Mouse (Mus musculus): ENCODE results near the gene Tmem41a. TPM values are rescaled to one million over a fixed set of nuclear protein-coding genes. Genes with fewer than 3 reads are reported as not detected.

Gene Tmem41a
- polyA plus RNA-seq, 1 experiment from 2014 or later = 27.2 TPM

GRCm38 (mm10) chr16:21904636-21905035 is 42.7 kb downstream of the Tmem41a start:
- DNase-seq (no peak), ATAC-seq (ENCODE audit: low read depth) (no peak)
- WGBS (ENCODE audit: insufficient replicate concordance) = 78% methylated on average over 10 of the region's 10 CpGs
- no peak overlapping the region for H3K4me3 ChIP-seq (replicated peaks)
- no peak overlapping the region for H3K4me2 ChIP-seq
- no peaks in the 10 kb centered on the region for H3K27me3 ChIP-seq
- H3K9ac ChIP-seq = no peak overlapping the region
- no peaks in the 10 kb centered on the region for H3K9me3 ChIP-seq (replicated peaks)
- no peaks in the 10 kb centered on the region for H3K36me3 ChIP-seq
- no peaks in the 10 kb centered on the region for H3K4me1 ChIP-seq (replicated peaks)
- H3K27ac ChIP-seq = no peak overlapping the region

GRCm38 (mm10) chr16:21901286-21901685 is 46.1 kb downstream of the Tmem41a start:
- Histone ChIP-seq H3K4me3 (replicated peaks) (no peak overlapping the region), H3K4me1 (replicated peaks) (no peaks in the 10 kb centered on the region), H3K9me3 (replicated peaks) (no peaks in the 10 kb centered on the region), H3K27me3 (no peaks in the 10 kb centered on the region), H3K27ac (no peak overlapping the region), H3K4me2 (no peak overlapping the region), H3K9ac (no peak overlapping the region), H3K36me3 (no peaks in the 10 kb centered on the region)
- 54% methylated on average over 5 of the region's 5 CpGs for WGBS (ENCODE audit: insufficient replicate concordance)
- DNase-seq (no peak), ATAC-seq (ENCODE audit: low read depth) (no peak)

DNA sequence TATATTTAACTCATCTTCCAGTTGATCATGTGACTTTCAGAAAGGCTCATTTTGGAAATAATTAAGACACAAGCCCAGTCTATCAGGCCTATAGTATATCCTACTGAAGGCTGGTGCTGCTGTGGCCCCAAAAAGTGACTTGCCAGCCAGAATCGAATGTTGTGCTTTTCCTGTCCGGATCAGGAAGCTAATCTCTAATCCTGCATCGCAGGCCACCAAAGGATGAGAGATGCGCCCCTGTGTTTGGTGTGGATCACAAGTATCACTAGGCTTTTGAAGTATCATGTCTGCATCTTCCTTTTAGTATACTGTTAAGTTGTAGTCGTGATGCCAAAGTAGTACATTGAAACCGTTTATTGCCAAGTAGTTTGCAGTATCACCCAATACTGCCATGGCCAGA is 53.5 kb downstream of the Tmem41a start:
- DNase-seq (no peak), ATAC-seq (ENCODE audit: low read depth) (no peak)
- 72% methylated on average over 6 of the region's 6 CpGs for WGBS (ENCODE audit: insufficient replicate concordance)
- Histone ChIP-seq H3K36me3 (no peaks in the 10 kb centered on the region), H3K4me3 (replicated peaks) (no peak overlapping the region), H3K27me3 (no peaks in the 10 kb centered on the region), H3K27ac (no peak overlapping the region), H3K9ac (no peak overlapping the region), H3K4me2 (no peak overlapping the region), H3K4me1 (replicated peaks) (no peaks in the 10 kb centered on the region), H3K9me3 (replicated peaks) (no peaks in the 10 kb centered on the region)

DNA sequence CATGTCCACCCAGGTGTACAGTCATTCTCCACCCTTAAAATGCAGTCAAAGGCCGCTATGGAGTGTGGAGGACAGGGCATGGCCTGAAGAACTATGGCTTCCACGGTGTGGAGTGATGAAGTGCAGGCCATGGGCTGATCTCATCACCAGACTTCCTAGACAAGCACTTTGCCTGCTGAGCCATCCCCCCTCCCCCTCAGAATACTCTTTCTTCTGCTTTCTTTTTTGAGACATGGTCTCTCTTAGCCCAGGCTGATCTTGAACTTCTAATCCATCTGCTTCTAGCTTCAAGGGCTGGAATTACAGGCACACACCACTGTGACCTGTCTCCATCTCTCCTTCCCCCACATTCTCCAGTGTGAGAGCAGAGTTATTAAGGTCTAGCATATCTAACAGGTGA is 59.8 kb downstream of the Tmem41a start:
- Histone ChIP-seq H3K4me3 (replicated peaks) (no peak overlapping the region), H3K4me2 (no peak overlapping the region), H3K36me3 (no peaks in the 10 kb centered on the region), H3K27me3 (no peaks in the 10 kb centered on the region), H3K27ac (no peak overlapping the region), H3K4me1 (replicated peaks) (no peaks in the 10 kb centered on the region), H3K9me3 (replicated peaks) (no peaks in the 10 kb centered on the region), H3K9ac (no peak overlapping the region)
- no peak for ATAC-seq (ENCODE audit: low read depth)
- 66% methylated on average over 2 of the region's 2 CpGs for WGBS (ENCODE audit: insufficient replicate concordance)
- DNase-seq = no peak

Other genes with a start within 250 kb of the Tmem41a start
- gene Ehhadh, start 159.7 kb downstream of the Tmem41a start, polyA plus RNA-seq (2015; fragmentation: Nextera tagmentation; extraction: Ambion mirVana) = 5.9 and 6.4 TPM in 2 replicates
- 0.35 TPM in 2 replicates for gene Map3k13, start 153.2 kb downstream of the Tmem41a start, polyA plus RNA-seq (2015; fragmentation: Nextera tagmentation; extraction: Ambion mirVana)
- 1.3 and 1.8 TPM in 2 replicates for gene Liph, start 48.1 kb upstream of the Tmem41a start, polyA plus RNA-seq (2015; fragmentation: Nextera tagmentation; extraction: Ambion mirVana)
- gene Senp2, start 61.9 kb upstream of the Tmem41a start, polyA plus RNA-seq (2015; fragmentation: Nextera tagmentation; extraction: Ambion mirVana) = 35.2 and 44.1 TPM in 2 replicates
- 12.1 and 17.0 TPM in 2 replicates for gene Igf2bp2, start 215.7 kb upstream of the Tmem41a start, polyA plus RNA-seq (2015; fragmentation: Nextera tagmentation; extraction: Ambion mirVana)

Measured in liver, embryonic 13.5 days (tissue).